Mouse (Mus musculus): ENCODE measurements around the gene Pif1.

GRCm38 (mm10) chr9:65555621-65556020, 31.3 kb upstream of the Pif1 start:
- TF ChIP-seq GATA1 (IDR thresholded peaks at IDR 0.05; ENCODE audit: borderline replicate concordance, low read length) (no peak), FLI1 (IDR thresholded peaks at IDR 0.05; ENCODE audit: low read length) (no peak)

Data from megakaryocyte, embryonic 14.5 days (primary cell).